Mouse (Mus musculus) myocyte (in vitro differentiated cells): ENCODE data around the gene Lmo7.

ENCODE experiments used
- E2F4 ChIP-seq: IDR thresholded peaks from one replicate; pipeline ENCODE4 v1.6.1; 2011; ENCODE audit warnings: mild to moderate bottlenecking, control low read depth, moderate library complexity; ENCODE audit not compliant: insufficient read depth
- MAX ChIP-seq: IDR thresholded peaks from one replicate; pipeline ENCODE4 v1.6.1; 2011; ENCODE audit warnings: low read depth, mild to moderate bottlenecking, control low read depth
- MYOD1 ChIP-seq, 3 experiments: IDR thresholded peaks; one replicate each; pipeline ENCODE4 v1.6.1; 2011; ENCODE audit warnings: control low read depth in 2 of 3, low read depth in 2 of 3, mild to moderate bottlenecking in 2 of 3, moderate library complexity in 1 of 3; ENCODE audit not compliant: insufficient read length in 2 of 3, control insufficient read depth in 1 of 3
- MYOG ChIP-seq, 3 experiments: IDR thresholded peaks; one replicate each; pipeline ENCODE4 v1.6.1; 2011; ENCODE audit warnings: control low read depth in 2 of 3, low read depth in 2 of 3, mild to moderate bottlenecking in 2 of 3; ENCODE audit not compliant: insufficient read length in 2 of 3, control insufficient read depth in 1 of 3, insufficient read depth in 1 of 3
- POLR2A ChIP-seq: IDR thresholded peaks from one replicate; pipeline ENCODE4 v1.6.1; 2011; ENCODE audit warnings: low read depth, mild to moderate bottlenecking, control low read depth, moderate library complexity; ENCODE audit not compliant: insufficient read length
- POLR2AphosphoS2 ChIP-seq: IDR thresholded peaks from one replicate; pipeline ENCODE4 v1.6.1; 2011; ENCODE audit warnings: low read depth, control low read depth; ENCODE audit not compliant: insufficient read length
- REST ChIP-seq: IDR thresholded peaks from one replicate; pipeline ENCODE4 v1.6.1; 2011; ENCODE audit warnings: mild to moderate bottlenecking, control low read depth, moderate library complexity; ENCODE audit not compliant: insufficient read depth, insufficient read length
- SRF ChIP-seq: IDR thresholded peaks from one replicate; pipeline ENCODE4 v1.6.1; 2011; ENCODE audit warnings: low read depth; ENCODE audit not compliant: control insufficient read depth, insufficient read length
- TCF12 ChIP-seq: IDR thresholded peaks from one replicate; pipeline ENCODE4 v1.6.1; 2011; ENCODE audit warnings: mild to moderate bottlenecking, control low read depth; ENCODE audit not compliant: poor library complexity, insufficient read depth, severe bottlenecking
- USF1 ChIP-seq: IDR thresholded peaks from one replicate; pipeline ENCODE4 v1.6.1; 2011; ENCODE audit warnings: low read depth, mild to moderate bottlenecking, control low read depth, moderate library complexity

- no peak for TF ChIP-seq POLR2A
- no peak for TF ChIP-seq MYOG (IDR thresholded peaks at IDR 0.05; ENCODE audit: control insufficient read depth in 1 of 3, insufficient read depth in 1 of 3, insufficient read length in 2 of 3, low read depth in 2 of 3)
- TF ChIP-seq POLR2AphosphoS2, result no peak
- TF ChIP-seq MAX, result no peak
- no peak for TF ChIP-seq USF1
- no peak for TF ChIP-seq E2F4
- no peak for TF ChIP-seq MYOD1 (IDR thresholded peaks at IDR 0.05; ENCODE audit: control insufficient read depth in 1 of 3, insufficient read length in 2 of 3, low read depth in 2 of 3)
- no peak for TF ChIP-seq TCF12
- TF ChIP-seq REST, result no peak
- no peak for TF ChIP-seq SRF
Measured at GRCm38 (mm10) chr14:101901496-101901895, 171.7 kb downstream of the Lmo7 start.
